Mouse (Mus musculus) lung, embryonic 14.5 days (tissue): Measurements from ENCODE around the gene Ndufb6. TPM values are rescaled to one million over a fixed set of nuclear protein-coding genes. Genes with fewer than 3 reads are reported as not detected.
"Not testable (repeated sequence)": the region's sequence is repeated elsewhere in the genome, so short reads cannot be mapped to it uniquely, and the experiment has no call there.

Experiments
- ATAC-seq: fragments of 200-750 bp; cut with Nextera tagmentation; 2 replicates; pipeline ENCODE4 v1.8.0; 2017; ENCODE audit warnings: mild to moderate bottlenecking, moderate TSS enrichment, moderate library complexity; ENCODE audit not compliant: insufficient read depth
- DNase-seq: peaks from one replicate; pipeline ENCODE4 v3.0.0-alpha.2; 2015
- H3K27ac ChIP-seq: fragments of 300-500 bp; sonication (generic); 2 replicates; pipeline ENCODE4 v1.5.1; 2014; ENCODE audit warnings: low read depth, mild to moderate bottlenecking, moderate library complexity
- H3K27me3 ChIP-seq: fragments of 300-500 bp; sonication (generic); 2 replicates; pipeline ENCODE4 v1.6.1; 2014; ENCODE audit warnings: low read length, control low read depth; ENCODE audit not compliant: insufficient read depth
- H3K36me3 ChIP-seq: fragments of 300-500 bp; sonication (generic); 2 replicates; pipeline ENCODE4 v1.6.1; 2014; ENCODE audit warnings: control low read depth; ENCODE audit not compliant: insufficient read depth
- H3K4me1 ChIP-seq: fragments of 300-500 bp; sonication (generic); 2 replicates; pipeline ENCODE4 v1.6.1; 2014; ENCODE audit warnings: antibody characterized with exemption, control low read depth; ENCODE audit not compliant: insufficient read depth
- H3K4me2 ChIP-seq: fragments of 300-500 bp; sonication (generic); 2 replicates; pipeline ENCODE4 v1.6.1; 2014; ENCODE audit warnings: mild to moderate bottlenecking
- H3K4me3 ChIP-seq: fragments of 300-500 bp; sonication (generic); 2 replicates; pipeline ENCODE4 v1.5.1; 2014; ENCODE audit warnings: low read depth, low read length
- H3K9ac ChIP-seq: fragments of 300-500 bp; sonication (generic); 2 replicates; pipeline ENCODE4 v1.6.1; 2014
- H3K9me3 ChIP-seq: fragments of 300-500 bp; sonication (generic); 2 replicates; pipeline ENCODE4 v1.6.1; 2016; ENCODE audit warnings: low read depth, low read length, control low read depth
- CTCF ChIP-seq: IDR thresholded peaks from 2 replicates; pipeline ENCODE4 v1.5.1; 2016; ENCODE audit warnings: antibody characterized with exemption, low read depth
- WGBS: fragments of 180-500 bp; shearing (Covaris S2); extraction: QIAGEN DNeasy Blood & Tissue Kit; methylation state at CpG from one replicate; pipeline ENCODE4 v1.1.7; 2014; 5-methylcytosine and 5-hydroxymethylcytosine counted together
- polyA plus RNA-seq: library from polyadenylated mRNA; unstranded; fragments of >200 nt; fragmentation: Nextera tagmentation; extraction: Ambion mirVana; gene quantifications from 2 replicates; pipeline ENCODE4 v1.2.1, GENCODE M21; 2014

Gene Ndufb6
- polyA plus RNA-seq, 1 experiment from 2014 or later: 284 TPM

- Histone ChIP-seq H3K27ac (no peak overlapping the region), H3K9ac (no peak overlapping the region), H3K4me1 (no peaks in the 10 kb centered on the region), H3K9me3 (no peaks in the 10 kb centered on the region), H3K27me3 (no peaks in the 10 kb centered on the region), H3K4me2 (no peak overlapping the region), H3K4me3 (no peak overlapping the region), H3K36me3 (no peaks in the 10 kb centered on the region)
- DNase-seq (no peak), ATAC-seq (no peak)
- WGBS: 71% methylated on average over 10 of the region's 10 CpGs
- TF ChIP-seq CTCF: no peak
Observed at GRCm38 (mm10) chr4:40302445-40303125, 23.4 kb upstream of the Ndufb6 start.

DNA sequence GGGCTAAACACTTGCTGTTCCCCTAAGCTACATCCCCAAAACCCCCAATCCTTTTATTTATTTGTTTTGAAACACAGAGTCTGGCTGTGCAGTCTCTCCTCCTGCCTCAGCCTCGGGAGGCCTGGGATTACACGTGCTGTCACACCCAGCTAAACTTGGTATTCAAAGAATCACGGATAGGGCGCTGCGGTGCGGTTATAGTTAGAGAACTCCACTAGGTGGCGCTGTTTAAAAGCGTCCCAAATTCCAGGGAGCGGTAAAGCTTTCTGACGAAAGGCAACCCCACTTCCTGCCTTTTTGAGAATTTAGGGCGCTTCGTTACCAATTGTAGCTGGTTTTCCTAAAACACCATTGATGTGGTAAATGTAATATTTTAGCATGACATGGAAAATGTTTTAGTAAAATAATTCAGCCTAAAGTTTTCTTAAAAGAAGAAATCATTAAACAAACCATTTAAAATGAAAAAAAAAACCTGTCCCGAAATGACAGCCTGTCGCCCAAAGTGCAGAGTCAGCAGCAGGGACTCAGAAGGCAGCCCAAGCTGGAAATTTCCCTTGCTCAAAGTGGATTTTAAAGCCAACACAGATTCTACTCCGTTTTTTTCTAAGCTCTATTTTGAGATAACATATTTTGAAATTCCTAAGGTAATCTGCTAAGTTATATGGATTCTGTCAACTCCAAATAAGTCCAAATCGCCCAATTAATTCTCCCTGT lies 22.0 kb upstream of the Ndufb6 start:
- no peaks in the 10 kb centered on the region for H3K27me3 ChIP-seq
- H3K4me2 ChIP-seq: peak overlapping the region; percentile 39; the same call in 1 of the 2 replicates
- no peak overlapping the region for H3K9ac ChIP-seq
- no peak overlapping the region for H3K27ac ChIP-seq
- peak; percentile 87 for TF ChIP-seq CTCF
- H3K36me3 ChIP-seq: no peaks in the 10 kb centered on the region
- ATAC-seq (peak; percentile 86), DNase-seq (peak; percentile 96)
- H3K9me3 ChIP-seq: no peaks in the 10 kb centered on the region
- WGBS: 7% methylated on average over 16 of the region's 16 CpGs
- no peaks in the 10 kb centered on the region for H3K4me1 ChIP-seq
- H3K4me3 ChIP-seq: no peak overlapping the region

- DNase-seq (no peak), ATAC-seq (no peak)
- no peak overlapping the region for H3K4me3 ChIP-seq
- no peaks in the 10 kb centered on the region for H3K9me3 ChIP-seq
- H3K4me1 ChIP-seq: no peaks in the 10 kb centered on the region
- no peak overlapping the region for H3K27ac ChIP-seq
- no peak for TF ChIP-seq CTCF
- WGBS: 65% methylated on average over 5 of the region's 5 CpGs
- no peaks in the 10 kb centered on the region for H3K27me3 ChIP-seq
- H3K36me3 ChIP-seq: no peaks in the 10 kb centered on the region
- no peak overlapping the region for H3K9ac ChIP-seq
- no peak overlapping the region for H3K4me2 ChIP-seq
Observed at GRCm38 (mm10) chr4:40299169-40299568, 19.9 kb upstream of the Ndufb6 start.

GRCm38 (mm10) chr4:40291511-40291910 lies 12.3 kb upstream of the Ndufb6 start:
- H3K9me3 ChIP-seq, H3K27ac ChIP-seq, H3K27me3 ChIP-seq, H3K4me3 ChIP-seq, H3K9ac ChIP-seq, H3K4me1 ChIP-seq, ATAC-seq, DNase-seq, H3K4me2 ChIP-seq, H3K36me3 ChIP-seq: not testable (repeated sequence)
- 85% methylated on average over 11 of the region's 11 CpGs for WGBS

GRCm38 (mm10) chr4:40289046-40289445 lies 9.8 kb upstream of the Ndufb6 start:
- TF ChIP-seq CTCF: no peak
- H3K27me3 ChIP-seq: no peaks in the 10 kb centered on the region
- DNase-seq: no peak
- no peak overlapping the region for H3K4me2 ChIP-seq
- H3K27ac ChIP-seq: no peak overlapping the region
- no peak overlapping the region for H3K9ac ChIP-seq
- H3K4me1 ChIP-seq: no peaks in the 10 kb centered on the region
- 80% methylated on average over 2 of the region's 2 CpGs for WGBS
- ATAC-seq: no peak
- H3K36me3 ChIP-seq: no peaks in the 10 kb centered on the region
- H3K9me3 ChIP-seq: no peaks in the 10 kb centered on the region
- no peak overlapping the region for H3K4me3 ChIP-seq

GRCm38 (mm10) chr4:40287415-40287814 lies 8.2 kb upstream of the Ndufb6 start:
- WGBS: 61% methylated on average over 6 of the region's 6 CpGs
- Histone ChIP-seq H3K4me1 (no peaks in the 10 kb centered on the region), H3K27me3 (no peaks in the 10 kb centered on the region), H3K36me3 (no peaks in the 10 kb centered on the region), H3K27ac (no peak overlapping the region), H3K9ac (no peak overlapping the region), H3K4me3 (no peak overlapping the region), H3K4me2 (no peak overlapping the region), H3K9me3 (no peaks in the 10 kb centered on the region)
- TF ChIP-seq CTCF: no peak
- DNase-seq (no peak), ATAC-seq (no peak)

- Histone ChIP-seq H3K4me2 (no peak overlapping the region), H3K9ac (no peak overlapping the region), H3K4me1 (no peaks in the 10 kb centered on the region), H3K27ac (no peak overlapping the region), H3K36me3 (no peaks in the 10 kb centered on the region), H3K4me3 (no peak overlapping the region), H3K27me3 (no peaks in the 10 kb centered on the region), H3K9me3 (no peaks in the 10 kb centered on the region)
- 16% methylated on average over 4 of the region's 4 CpGs for WGBS
- ATAC-seq (no peak), DNase-seq (peak; percentile 89)
- TF ChIP-seq CTCF: peak; percentile 79
Observed at GRCm38 (mm10) chr4:40285582-40285981, 6.4 kb upstream of the Ndufb6 start.
